Mouse (Mus musculus): Measurements from ENCODE around the gene Fbxo17.

DNA sequence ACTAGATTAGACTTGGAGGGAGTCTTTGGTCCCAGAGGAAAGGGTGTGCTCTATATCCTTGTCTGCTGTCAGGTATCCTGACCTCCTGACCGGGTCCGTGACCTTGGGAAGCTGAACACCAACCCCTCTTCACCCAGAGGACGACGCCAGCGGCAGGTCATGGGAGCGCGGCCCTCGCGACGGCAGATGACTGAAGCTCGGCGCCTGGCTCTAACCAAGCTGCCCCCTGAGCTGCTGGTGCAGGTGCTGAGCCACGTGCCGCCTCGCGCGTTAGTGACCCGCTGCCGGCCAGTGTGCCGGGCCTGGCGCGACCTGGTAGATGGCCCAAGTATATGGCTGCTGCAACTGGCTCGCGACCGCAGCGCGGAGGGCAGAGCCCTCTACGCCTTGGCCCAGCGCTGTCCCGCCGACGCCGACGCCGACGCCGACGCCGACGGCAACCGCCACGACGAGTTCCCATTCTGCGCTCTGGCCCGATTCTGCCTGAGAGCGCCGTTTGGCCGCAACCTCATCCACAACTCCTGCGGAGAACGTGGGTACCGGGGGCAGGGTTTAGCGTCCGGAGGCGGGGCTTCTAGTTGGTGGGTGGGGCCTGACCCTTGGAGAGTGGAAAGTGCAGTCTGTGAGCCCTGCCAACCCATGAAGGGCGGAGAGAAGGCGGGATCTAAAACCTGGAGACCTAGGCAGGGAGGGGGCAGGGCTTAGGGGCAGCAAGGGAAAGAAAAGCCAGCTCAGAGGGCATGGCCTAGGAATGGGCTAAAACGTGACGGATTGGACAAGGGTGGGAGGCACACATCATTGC is 15.9 kb downstream of the Fbxo17 start:
- TF ChIP-seq POLR2A (IDR thresholded peaks at IDR 0.05; ENCODE audit: low read depth, low read length) (no peak), CTCF (conservative IDR thresholded peaks at IDR 0.05; ENCODE audit: insufficient read depth, insufficient read length, low read depth, low read length) (no peak)

Data from kidney, adult 2 months (tissue).